Mouse (Mus musculus) CH12.LX (cell line): ENCODE results near the gene Sipa1l2.

ENCODE experiments used
- CHD1 ChIP-seq: IDR thresholded peaks from 2 replicates; pipeline ENCODE4 v1.6.1; 2012; ENCODE audit warnings: low read depth, low read length, improper control_type of control experiment, inconsistent platforms
- CTCF ChIP-seq, 2 experiments: IDR thresholded peaks in 1 of 2; conservative IDR thresholded peaks in 1 of 2; 2 replicates each; pipeline ENCODE4 v1.5.1; 2011 to 2012; ENCODE audit warnings: low read depth in 2 of 2, low read length in 2 of 2, improper control_type of control experiment in 1 of 2, inconsistent platforms in 1 of 2, mild to moderate bottlenecking in 1 of 2, moderate library complexity in 1 of 2
- EP300 ChIP-seq: IDR thresholded peaks from 2 replicates; pipeline ENCODE4 v1.6.1; 2011; ENCODE audit warnings: low read length, improper control_type of control experiment
- IRF4 ChIP-seq: IDR thresholded peaks from 2 replicates; pipeline ENCODE4 v1.6.1; 2014; ENCODE audit warnings: low read depth, mild to moderate bottlenecking, inconsistent platforms, low read length, improper control_type of control experiment
- MEF2A ChIP-seq: IDR thresholded peaks from 2 replicates; pipeline ENCODE4 v1.6.1; 2014; ENCODE audit warnings: low read depth, mild to moderate bottlenecking, inconsistent platforms, low read length, improper control_type of control experiment, borderline replicate concordance
- MYC ChIP-seq: IDR thresholded peaks from 2 replicates; pipeline ENCODE4 v1.6.1; 2011; ENCODE audit warnings: low read depth, mild to moderate bottlenecking, improper control_type of control experiment, low read length
- POLR2A ChIP-seq: IDR thresholded peaks from 2 replicates; pipeline ENCODE4 v1.6.1; 2011; ENCODE audit warnings: low read depth, mild to moderate bottlenecking, improper control_type of control experiment, low read length
- POLR2AphosphoS2 ChIP-seq: IDR thresholded peaks from 2 replicates; pipeline ENCODE4 v1.6.1; 2011; ENCODE audit warnings: low read depth, low read length, improper control_type of control experiment
- RCOR1 ChIP-seq: conservative IDR thresholded peaks from 2 replicates; pipeline ENCODE4 v1.6.1; 2012; ENCODE audit warnings: low read depth, mild to moderate bottlenecking, inconsistent platforms, low read length, improper control_type of control experiment
- TCF12 ChIP-seq: IDR thresholded peaks from 2 replicates; pipeline ENCODE4 v1.6.1; 2014; ENCODE audit warnings: low read depth, mild to moderate bottlenecking, inconsistent platforms, low read length, improper control_type of control experiment
- USF1 ChIP-seq: IDR thresholded peaks from 2 replicates; pipeline ENCODE4 v1.6.1; 2014; ENCODE audit warnings: low read depth, mild to moderate bottlenecking, inconsistent platforms, low read length, improper control_type of control experiment

DNA sequence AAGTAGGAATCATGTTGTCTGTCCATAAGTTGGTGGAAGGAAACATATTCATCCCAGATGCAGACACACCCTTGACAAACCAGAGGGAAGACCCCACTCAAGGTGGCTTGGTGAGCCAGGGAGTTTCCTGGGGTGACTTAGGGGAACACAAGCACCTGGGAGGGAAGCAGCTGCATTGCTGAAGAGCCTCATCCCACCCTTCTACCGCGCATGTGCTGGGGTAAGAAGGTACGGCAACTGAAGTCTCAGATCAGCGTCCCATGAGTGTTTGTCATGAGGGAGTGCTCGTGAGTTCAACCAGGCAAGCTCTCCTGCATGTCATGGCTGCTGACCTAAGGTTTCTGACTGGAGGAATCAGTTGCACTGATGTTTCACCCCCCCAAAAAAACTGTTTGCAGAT, 138.8 kb downstream of the Sipa1l2 start:
- TF ChIP-seq EP300 = no peak
- no peak for TF ChIP-seq CTCF (conservative IDR thresholded peaks at IDR 0.05 in 1 of 2, IDR thresholded peaks at IDR 0.05 in 1 of 2; ENCODE audit: low read depth in 2 of 2, low read length in 2 of 2)
- no peak for TF ChIP-seq POLR2A
- no peak for TF ChIP-seq USF1
- no peak for TF ChIP-seq CHD1
- TF ChIP-seq TCF12 = no peak
- no peak for TF ChIP-seq MYC
- no peak for TF ChIP-seq MEF2A
- no peak for TF ChIP-seq RCOR1
- no peak for TF ChIP-seq IRF4
- no peak for TF ChIP-seq POLR2AphosphoS2
